Mouse (Mus musculus) forebrain, embryonic 16.5 days (tissue): ENCODE results near the gene Hoxa7. TPM values are rescaled to one million over a fixed set of nuclear protein-coding genes. Genes with fewer than 3 reads are reported as not detected.

Experiments
- ATAC-seq: fragments of 200-750 bp; cut with Nextera tagmentation; 2 replicates; pipeline ENCODE4 v1.8.0; 2017; ENCODE audit warnings: mild to moderate bottlenecking, moderate library complexity
- H3K27ac ChIP-seq: fragments of 300-500 bp; sonication (generic); 2 replicates; pipeline ENCODE4 v1.5.1; 2014; ENCODE audit warnings: low read length, control low read depth
- H3K27me3 ChIP-seq: fragments of 300-500 bp; sonication (generic); replicated peaks from 2 replicates; pipeline ENCODE4 v1.6.1; 2014; ENCODE audit warnings: low read length; ENCODE audit not compliant: control insufficient read depth, insufficient read depth
- H3K36me3 ChIP-seq: fragments of 300-500 bp; sonication (generic); 2 replicates; pipeline ENCODE4 v1.6.1; 2014; ENCODE audit not compliant: control insufficient read depth, insufficient read depth
- H3K4me1 ChIP-seq: fragments of 300-500 bp; sonication (generic); replicated peaks from 2 replicates; pipeline ENCODE4 v1.6.1; 2014; ENCODE audit warnings: low read length; ENCODE audit not compliant: control insufficient read depth, insufficient read depth
- H3K4me2 ChIP-seq: fragments of 300-500 bp; sonication (generic); 2 replicates; pipeline ENCODE4 v1.6.1; 2014; ENCODE audit warnings: mild to moderate bottlenecking, low read length, control low read depth
- H3K4me3 ChIP-seq: fragments of 300-500 bp; sonication (generic); replicated peaks from 2 replicates; pipeline ENCODE4 v1.5.1; 2014; ENCODE audit warnings: mild to moderate bottlenecking, low read length, control low read depth
- H3K9ac ChIP-seq: fragments of 300-500 bp; sonication (generic); replicated peaks from 2 replicates; pipeline ENCODE4 v1.6.1; 2014; ENCODE audit warnings: low read depth, low read length, control low read depth
- H3K9me3 ChIP-seq: fragments of 300-500 bp; sonication (generic); 2 replicates; pipeline ENCODE4 v1.6.1; 2016; ENCODE audit warnings: low read length; ENCODE audit not compliant: control insufficient read depth
- WGBS: fragments of 180-500 bp; shearing (Covaris S2); extraction: QIAGEN DNeasy Blood & Tissue Kit; methylation state at CpG from one replicate; pipeline ENCODE4 v1.1.7; 2014; 5-methylcytosine and 5-hydroxymethylcytosine counted together
- polyA plus RNA-seq: library from polyadenylated mRNA; unstranded; fragments of >200 nt; fragmentation: Nextera tagmentation; extraction: Ambion mirVana; gene quantifications from 2 replicates; pipeline ENCODE4 v1.2.1, GENCODE M21; 2015

The Hoxa7 gene
- polyA plus RNA-seq, 1 experiment from 2014 or later: not detected

DNA sequence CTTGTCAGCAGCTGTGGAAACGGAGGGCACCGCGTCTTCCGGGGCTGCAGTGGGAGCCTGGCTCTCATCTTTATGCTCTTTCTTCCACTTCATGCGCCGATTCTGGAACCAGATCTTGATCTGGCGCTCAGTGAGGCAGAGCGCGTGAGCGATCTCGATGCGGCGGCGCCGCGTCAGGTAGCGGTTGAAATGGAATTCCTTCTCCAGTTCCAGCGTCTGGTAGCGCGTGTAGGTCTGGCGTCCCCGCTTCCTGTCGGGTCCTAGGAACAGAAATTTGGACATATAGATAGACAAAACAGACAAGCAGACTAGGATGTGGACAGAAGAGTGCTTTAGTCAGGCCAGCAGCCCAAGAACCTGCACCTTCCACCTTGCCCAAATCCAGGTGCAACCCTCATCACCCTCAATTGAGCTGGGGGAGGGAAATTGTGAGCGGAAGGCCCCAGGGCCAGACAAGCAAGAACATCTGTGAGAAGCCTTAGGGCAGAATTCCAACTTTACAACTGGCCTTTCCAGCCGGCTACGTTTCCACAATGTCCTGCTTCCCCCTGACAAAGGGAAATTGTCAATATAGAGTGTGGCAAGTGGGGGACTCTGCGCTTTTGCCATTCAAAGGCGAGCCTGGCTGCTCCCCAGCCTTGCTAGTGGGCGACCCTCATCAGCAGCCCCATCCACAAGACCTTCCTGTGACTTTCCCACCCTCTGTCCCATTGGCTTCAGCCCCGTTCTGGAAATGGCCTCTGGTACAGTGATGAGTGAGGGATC lies 5.7 kb downstream of the Hoxa7 start:
- H3K4me1 ChIP-seq: peaks cover 10% of the 10 kb centered on the region
- H3K9me3 ChIP-seq: no peaks in the 10 kb centered on the region
- no peak overlapping the region for H3K27ac ChIP-seq
- 1% methylated on average over 30 of the region's 30 CpGs for WGBS
- no peak for ATAC-seq
- no peak overlapping the region for H3K4me2 ChIP-seq
- no peak overlapping the region for H3K9ac ChIP-seq
- H3K36me3 ChIP-seq: no peaks in the 10 kb centered on the region
- H3K27me3 ChIP-seq: peaks cover 95% of the 10 kb centered on the region
- no peak overlapping the region for H3K4me3 ChIP-seq

DNA sequence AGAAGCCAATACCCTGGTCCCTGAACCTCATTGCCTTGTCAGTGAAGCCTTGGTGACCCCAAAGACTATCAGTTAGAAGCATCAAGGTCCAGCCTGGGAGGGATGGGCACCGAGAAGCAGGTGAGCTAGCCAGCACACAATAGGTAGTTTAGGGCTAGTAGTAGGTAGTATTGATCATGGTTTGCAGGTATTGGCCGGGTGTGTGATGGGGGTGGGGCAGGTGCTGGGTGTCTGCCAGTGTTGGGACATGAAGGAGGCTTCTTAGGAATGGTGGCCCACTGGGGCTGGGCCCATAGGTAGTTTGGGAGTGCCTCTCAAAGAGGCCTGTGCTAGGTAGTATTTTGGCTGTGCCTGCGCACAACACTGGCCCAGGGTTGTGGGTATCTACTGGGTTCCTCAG lies 6.6 kb downstream of the Hoxa7 start:
- Histone ChIP-seq H3K9ac (no peak overlapping the region), H3K4me1 (peaks cover 10% of the 10 kb centered on the region), H3K27me3 (peaks cover 94% of the 10 kb centered on the region), H3K36me3 (no peaks in the 10 kb centered on the region), H3K4me2 (no peak overlapping the region), H3K4me3 (no peak overlapping the region), H3K27ac (no peak overlapping the region), H3K9me3 (no peaks in the 10 kb centered on the region)
- no peak for ATAC-seq
- WGBS: 17% methylated on average over 3 of the region's 3 CpGs

DNA sequence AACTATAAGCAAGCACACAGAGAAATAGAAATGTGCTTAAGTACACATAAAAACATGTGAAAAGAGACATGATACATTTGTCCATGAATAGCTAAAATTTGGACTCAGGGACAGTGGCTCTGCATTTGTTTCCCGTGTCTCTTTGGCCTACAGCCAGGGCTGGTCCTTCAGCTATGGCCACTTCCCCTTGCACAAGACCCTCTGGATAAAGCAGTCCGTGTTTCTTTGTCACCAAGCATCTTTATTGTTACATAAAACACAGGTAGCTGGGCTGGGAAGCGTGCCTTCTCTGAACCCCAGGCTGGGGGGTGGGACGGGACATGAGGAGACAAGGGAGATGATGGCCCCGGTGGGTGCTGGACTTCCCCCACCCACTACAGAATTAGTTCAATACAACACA lies 7.4 kb downstream of the Hoxa7 start:
- Histone ChIP-seq H3K27ac (no peak overlapping the region), H3K27me3 (peaks cover 94% of the 10 kb centered on the region), H3K4me2 (no peak overlapping the region), H3K4me1 (peaks cover 10% of the 10 kb centered on the region), H3K9me3 (no peaks in the 10 kb centered on the region), H3K36me3 (no peaks in the 10 kb centered on the region), H3K4me3 (no peak overlapping the region), H3K9ac (no peak overlapping the region)
- WGBS: 6% methylated on average over 5 of the region's 5 CpGs
- ATAC-seq: no peak

DNA sequence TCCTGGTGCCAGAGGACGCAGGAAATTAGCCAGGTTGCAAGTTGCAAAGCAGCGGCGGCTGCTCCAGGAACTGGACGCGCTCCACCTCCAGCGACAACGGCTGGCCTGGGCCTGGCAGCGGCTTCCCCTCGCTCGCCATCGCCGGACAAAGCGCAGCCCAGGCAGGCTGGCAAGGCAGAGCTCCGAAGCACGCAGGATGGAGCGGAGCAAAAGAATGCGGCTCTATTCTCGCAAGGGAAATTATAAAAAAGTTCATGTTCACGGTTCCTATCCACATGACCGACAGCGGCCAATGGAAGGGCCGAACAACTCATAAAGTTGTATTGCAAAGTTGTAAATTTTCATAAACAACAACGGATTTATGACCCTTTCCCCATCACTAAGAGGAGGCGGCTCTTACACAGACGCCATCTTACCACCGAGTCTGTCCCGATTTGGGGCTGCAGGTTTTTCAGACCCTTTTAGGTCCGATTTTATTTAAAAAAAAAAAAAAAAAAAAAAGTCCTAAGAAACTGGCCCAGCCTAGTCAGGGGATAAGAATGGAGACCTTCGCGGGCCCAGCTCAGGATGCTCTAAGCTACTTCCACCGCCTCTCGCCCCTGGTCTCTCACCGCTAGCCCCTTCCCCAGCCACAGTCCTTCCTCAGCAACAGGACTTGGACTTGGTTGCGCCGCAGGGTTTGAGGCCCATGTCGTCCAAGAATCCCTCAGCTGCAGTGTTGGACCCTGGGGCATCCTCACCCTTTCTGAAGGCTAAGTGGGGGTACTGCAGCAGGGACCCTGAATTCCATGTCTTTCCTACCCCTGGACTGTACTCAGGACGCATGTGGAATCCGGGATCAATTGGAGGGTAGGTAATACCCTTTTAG lies 8.3 kb downstream of the Hoxa7 start, which contains the start of the genes Hoxa3 and Gm28308:
TSS of gene Hoxa3 (minus strand) at position 218 of the 868 bp plus-strand sequence.
TSS of gene Gm28308 (minus strand) at position 221 of the 868 bp plus-strand sequence.
- Histone ChIP-seq H3K4me3 (no peak within 1 kb of the TSS), H3K27ac (no peak within 1 kb of the TSS), H3K4me2 (no peak within 1 kb of the TSS), H3K9me3 (no peaks in the 10 kb centered on the region), H3K4me1 (peaks cover 10% of the 10 kb centered on the region), H3K9ac (no peak within 1 kb of the TSS), H3K36me3 (no peaks in the 10 kb centered on the region), H3K27me3 (peaks cover 94% of the 10 kb centered on the region)
- 2% methylated on average over 38 of the region's 38 CpGs for WGBS
- no peak for ATAC-seq

DNA sequence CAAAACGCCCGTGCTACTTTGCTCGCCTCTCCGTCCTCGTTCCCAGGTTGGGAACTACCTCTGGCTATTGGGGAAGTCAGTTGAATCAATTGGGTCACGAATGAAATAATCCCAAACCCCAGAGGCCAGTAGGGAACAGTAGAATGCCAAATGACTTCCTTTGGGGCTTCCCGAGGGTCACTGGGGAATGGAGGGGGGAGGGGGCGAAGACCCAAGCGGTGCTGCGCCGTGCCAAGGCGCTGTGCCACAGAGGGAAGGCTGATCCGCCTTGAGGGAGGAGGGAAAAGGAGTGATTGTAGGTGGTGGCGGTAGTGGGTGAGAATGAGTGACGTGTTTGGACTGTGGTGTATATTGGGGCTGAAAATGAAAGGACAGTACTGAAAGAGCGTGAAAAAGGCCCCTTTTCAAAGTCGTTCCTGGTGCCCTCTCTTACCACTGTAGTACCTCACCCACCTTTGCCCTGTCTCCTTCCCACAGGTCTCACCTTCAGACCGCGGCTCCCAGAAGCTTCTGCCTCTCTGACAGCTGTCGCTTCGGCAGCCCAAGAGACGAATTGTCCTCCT lies 9.0 kb downstream of the Hoxa7 start:
- WGBS: 1% methylated on average over 22 of the region's 22 CpGs
- no peak for ATAC-seq
- H3K4me2 ChIP-seq: no peak overlapping the region
- H3K27ac ChIP-seq: no peak overlapping the region
- no peaks in the 10 kb centered on the region for H3K9me3 ChIP-seq
- peaks cover 96% of the 10 kb centered on the region for H3K27me3 ChIP-seq
- H3K9ac ChIP-seq: no peak overlapping the region
- no peaks in the 10 kb centered on the region for H3K36me3 ChIP-seq
- no peak overlapping the region for H3K4me3 ChIP-seq
- peaks cover 10% of the 10 kb centered on the region for H3K4me1 ChIP-seq

DNA sequence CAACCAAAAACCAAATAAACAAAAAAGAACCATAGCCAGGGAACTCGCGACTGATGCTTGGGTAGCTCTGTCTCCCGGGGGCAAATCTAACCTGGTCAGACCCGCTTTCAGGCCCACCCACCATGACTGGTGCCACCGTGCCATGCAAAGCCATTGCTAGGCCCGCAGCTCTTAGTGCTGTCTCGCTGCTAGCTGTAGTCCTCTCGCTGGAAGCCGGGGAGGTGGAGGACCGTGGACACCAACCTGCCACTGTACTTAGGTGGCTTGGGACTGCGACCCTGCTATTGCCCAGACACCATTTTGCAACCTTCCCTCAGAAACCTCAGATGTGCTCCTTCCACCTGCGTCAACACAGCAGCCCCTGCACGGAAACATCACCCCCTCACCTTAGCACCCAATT lies 9.7 kb downstream of the Hoxa7 start:
- ATAC-seq: 0 out of 2 replicates have a peak, but pooled peaks have one; percentile 36
- no peak overlapping the region for H3K27ac ChIP-seq
- H3K27me3 ChIP-seq: peaks cover 96% of the 10 kb centered on the region
- no peak overlapping the region for H3K4me2 ChIP-seq
- no peak overlapping the region for H3K4me3 ChIP-seq
- peaks cover 4% of the 10 kb centered on the region for H3K4me1 ChIP-seq
- no peaks in the 10 kb centered on the region for H3K9me3 ChIP-seq
- H3K36me3 ChIP-seq: no peaks in the 10 kb centered on the region
- WGBS: 3% methylated on average over 13 of the region's 13 CpGs
- no peak overlapping the region for H3K9ac ChIP-seq

DNA sequence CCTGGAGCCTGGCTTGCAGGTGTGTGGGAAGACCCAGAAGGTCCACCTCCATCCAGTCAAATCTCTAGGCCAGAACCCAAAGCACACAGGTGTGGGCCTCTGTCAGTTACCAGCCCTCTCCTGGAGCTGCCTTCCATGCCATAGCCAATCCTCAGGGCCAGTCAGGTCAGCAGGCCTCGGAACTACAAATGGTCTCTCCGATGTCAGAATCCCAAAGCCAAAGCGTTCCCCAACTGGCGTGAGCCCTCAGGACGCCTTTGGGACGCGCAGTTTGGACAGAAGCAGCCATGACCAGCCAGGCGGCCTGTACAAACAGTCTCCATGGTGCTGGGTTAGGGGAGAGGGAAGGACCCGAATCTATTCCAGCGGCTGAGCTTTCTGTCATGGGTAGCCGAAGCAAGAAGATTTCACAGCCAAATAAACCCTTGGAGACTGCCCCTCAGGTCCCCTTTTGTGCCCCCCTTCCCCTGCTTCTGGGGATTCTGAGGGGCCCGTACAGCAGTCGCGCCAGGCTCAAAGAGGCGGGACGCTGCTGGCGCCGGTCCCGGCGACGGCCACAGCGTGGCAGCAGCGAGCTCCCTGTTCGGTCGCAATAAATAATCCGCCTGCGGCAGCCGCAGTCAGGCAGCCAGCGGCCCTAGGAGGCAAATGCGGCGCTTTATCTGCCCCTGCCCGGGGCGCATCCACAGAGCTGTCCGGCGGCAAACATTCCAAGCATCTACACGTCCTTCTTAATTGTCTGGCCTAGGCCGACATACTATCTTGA lies 10.3 kb downstream of the Hoxa7 start:
- under 1% methylated on average over 37 of the region's 37 CpGs for WGBS
- Histone ChIP-seq H3K9ac (no peak overlapping the region), H3K36me3 (no peaks in the 10 kb centered on the region), H3K4me1 (0 out of 2 replicates have a peak, but pooled peaks cover 2% of the 10 kb centered on the region), H3K4me2 (no peak overlapping the region), H3K9me3 (no peaks in the 10 kb centered on the region), H3K27ac (no peak overlapping the region), H3K27me3 (peaks cover 97% of the 10 kb centered on the region), H3K4me3 (no peak overlapping the region)
- peak; percentile 77 for ATAC-seq

DNA sequence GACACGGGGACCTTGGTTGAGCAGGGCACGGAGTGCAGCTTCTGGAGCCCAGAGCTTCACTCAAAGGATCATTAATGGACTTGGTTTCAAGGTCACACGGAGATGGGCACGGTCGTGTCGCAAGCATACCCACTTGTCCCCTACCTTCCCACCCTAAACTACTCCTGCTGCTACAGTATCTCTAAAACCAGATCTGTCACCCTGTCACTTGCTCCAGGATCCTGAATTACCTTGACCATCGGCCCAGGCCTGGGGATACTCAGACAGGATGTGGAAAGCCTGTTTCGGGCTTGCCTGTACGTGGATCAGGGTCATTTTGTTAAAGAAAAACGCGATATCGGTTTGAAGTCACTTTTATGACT lies 12.0 kb downstream of the Hoxa7 start:
- H3K4me2 ChIP-seq: no peak overlapping the region
- 5% methylated on average over 12 of the region's 12 CpGs for WGBS

More for the DNA sequence above, 12.0 kb downstream of the Hoxa7 start:
- Histone ChIP-seq H3K9me3 (no peaks in the 10 kb centered on the region), H3K27ac (no peak overlapping the region), H3K4me1 (0 out of 2 replicates have a peak, but pooled peaks cover 2% of the 10 kb centered on the region), H3K4me3 (no peak overlapping the region), H3K9ac (no peak overlapping the region), H3K36me3 (no peaks in the 10 kb centered on the region), H3K27me3 (peaks cover 95% of the 10 kb centered on the region)
- ATAC-seq: no peak
